Mouse (Mus musculus): ENCODE measurements around the gene Macrod1. TPM values are rescaled to one million over a fixed set of nuclear protein-coding genes. Genes with fewer than 3 reads are reported as not detected.

Macrod1 gene
- polyA plus RNA-seq, 1 experiment, result 13.4 TPM

DNA sequence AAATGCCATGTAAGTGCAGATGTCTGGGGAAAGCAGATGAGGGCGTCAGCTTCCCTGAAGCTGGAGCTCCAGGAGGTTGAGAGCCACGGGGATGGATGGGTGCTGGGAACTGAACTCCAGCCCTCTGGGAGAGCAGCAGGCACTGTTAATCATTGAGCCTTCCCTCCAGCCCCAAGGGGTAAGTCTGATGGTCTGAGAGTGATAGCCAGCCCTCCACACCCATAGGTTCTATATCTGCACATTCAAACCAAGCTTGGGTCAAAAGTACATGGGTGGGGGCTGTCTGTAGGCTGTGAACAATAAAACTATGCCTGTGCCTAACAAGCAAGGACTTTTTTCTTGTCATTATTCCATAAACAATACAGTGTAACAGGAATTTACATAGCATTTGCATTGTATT is 70.3 kb downstream of the Macrod1 start:
- H3K4me1 ChIP-seq (ENCODE audit: control insufficient read depth, insufficient read depth, insufficient read length), result peaks cover 8% of the 10 kb centered on the region; the same call in 1 of the 2 replicates
- H3K27me3 ChIP-seq (ENCODE audit: control insufficient read depth, insufficient read depth, low read length), result no peaks in the 10 kb centered on the region
- H3K27ac ChIP-seq (ENCODE audit: insufficient read depth, low read length), result no peak overlapping the region
- no peaks in the 10 kb centered on the region for H3K36me3 ChIP-seq (ENCODE audit: control insufficient read depth, insufficient read depth, low read length)
- no peak for DNase-seq (ENCODE audit: low read depth in 1 of 2, low spot score in 2 of 2)
- WGBS, result 84% methylated on average over 2 of the region's 2 CpGs
- TF ChIP-seq CTCF (IDR thresholded peaks at IDR 0.05; ENCODE audit: extremely low read depth, insufficient read depth, insufficient read length, insufficient replicate concordance) (no peak), POLR2A (IDR thresholded peaks at IDR 0.05; ENCODE audit: low read depth, low read length) (no peak)
- no peak overlapping the region for H3K4me3 ChIP-seq (ENCODE audit: extremely low read depth, insufficient read depth, insufficient read length)

GRCm38 (mm10) chr19:7128551-7129475 is 72.2 kb downstream of the Macrod1 start:
- H3K27me3 ChIP-seq (ENCODE audit: control insufficient read depth, insufficient read depth, low read length), result no peaks in the 10 kb centered on the region

DNA sequence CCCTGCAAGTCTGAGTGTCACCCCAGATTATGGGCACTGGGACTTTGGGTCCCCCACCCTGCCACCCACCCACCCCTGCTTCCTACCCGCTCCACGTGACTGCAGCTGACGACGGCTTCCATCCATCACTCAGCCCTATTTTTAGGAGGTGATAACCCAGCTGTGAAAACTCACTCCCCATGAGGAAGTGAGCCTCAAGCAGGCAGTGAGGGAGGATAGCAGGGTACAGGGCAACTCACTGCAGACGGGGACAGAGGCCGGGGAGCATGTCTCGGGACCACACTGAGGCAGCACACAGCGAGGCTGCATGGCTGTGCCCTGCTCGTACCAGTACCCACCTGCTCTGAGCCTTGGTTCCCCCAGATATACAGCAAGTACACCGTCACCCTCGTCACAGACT is 73.7 kb downstream of the Macrod1 start:
- Histone ChIP-seq H3K27me3 (ENCODE audit: control insufficient read depth, insufficient read depth, low read length) (no peaks in the 10 kb centered on the region), H3K36me3 (ENCODE audit: control insufficient read depth, insufficient read depth, low read length) (no peaks in the 10 kb centered on the region), H3K27ac (ENCODE audit: insufficient read depth, low read length) (no peak overlapping the region), H3K4me1 (ENCODE audit: control insufficient read depth, insufficient read depth, insufficient read length) (peaks cover 7% of the 10 kb centered on the region; the same call in 1 of the 2 replicates), H3K4me3 (ENCODE audit: extremely low read depth, insufficient read depth, insufficient read length) (no peak overlapping the region)
- 34% methylated on average over 11 of the region's 11 CpGs for WGBS
- TF ChIP-seq CTCF (IDR thresholded peaks at IDR 0.05; ENCODE audit: extremely low read depth, insufficient read depth, insufficient read length, insufficient replicate concordance), result no peak
- TF ChIP-seq POLR2A (IDR thresholded peaks at IDR 0.05; ENCODE audit: low read depth, low read length), result no peak
- peak in 1 of 2 experiments; percentile 9 for DNase-seq (ENCODE audit: low read depth in 1 of 2, low spot score in 2 of 2)

More at GRCm38 (mm10) chr19:7128551-7129475, 72.2 kb downstream of the Macrod1 start:
- no peaks in the 10 kb centered on the region; the same call in 1 of the 2 replicates for H3K4me1 ChIP-seq (ENCODE audit: control insufficient read depth, insufficient read depth, insufficient read length)
- no peak overlapping the region for H3K4me3 ChIP-seq (ENCODE audit: extremely low read depth, insufficient read depth, insufficient read length)
- no peak for TF ChIP-seq POLR2A (IDR thresholded peaks at IDR 0.05; ENCODE audit: low read depth, low read length)
- TF ChIP-seq CTCF (IDR thresholded peaks at IDR 0.05; ENCODE audit: extremely low read depth, insufficient read depth, insufficient read length, insufficient replicate concordance), result no peak
- no peak overlapping the region for H3K27ac ChIP-seq (ENCODE audit: insufficient read depth, low read length)
- DNase-seq (ENCODE audit: low read depth in 1 of 2, low spot score in 2 of 2), result no peak
- no peaks in the 10 kb centered on the region for H3K36me3 ChIP-seq (ENCODE audit: control insufficient read depth, insufficient read depth, low read length)
- WGBS, result 88% methylated on average over 19 of the region's 19 CpGs

DNA sequence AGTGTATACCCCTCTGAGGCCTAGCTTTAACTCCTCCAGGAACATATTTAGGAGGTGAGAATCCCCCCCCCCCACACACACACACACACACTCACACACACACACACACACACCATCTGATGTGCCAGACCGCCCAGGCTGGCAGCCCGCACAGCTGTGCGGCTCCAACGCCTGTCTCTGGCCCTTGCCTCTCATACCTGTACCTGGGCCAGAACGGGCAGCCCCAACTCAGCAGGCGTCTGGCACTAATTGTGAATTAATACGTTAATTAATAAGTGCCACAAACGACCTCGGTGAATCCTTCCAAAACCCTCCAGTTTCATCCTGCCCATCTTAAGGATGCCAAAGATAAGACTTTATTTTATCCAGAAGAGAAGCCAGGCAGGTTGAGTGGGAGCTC is 76.8 kb downstream of the Macrod1 start:
- no peak for DNase-seq (ENCODE audit: low read depth in 1 of 2, low spot score in 2 of 2)
- H3K4me1 ChIP-seq (ENCODE audit: control insufficient read depth, insufficient read depth, insufficient read length), result peaks cover 11% of the 10 kb centered on the region; the same call in 1 of the 2 replicates
- WGBS, result 94% methylated on average over 9 of the region's 9 CpGs
- H3K27ac ChIP-seq (ENCODE audit: insufficient read depth, low read length), result no peak overlapping the region
- no peaks in the 10 kb centered on the region for H3K36me3 ChIP-seq (ENCODE audit: control insufficient read depth, insufficient read depth, low read length)
- H3K4me3 ChIP-seq (ENCODE audit: extremely low read depth, insufficient read depth, insufficient read length), result no peak overlapping the region
- H3K27me3 ChIP-seq (ENCODE audit: control insufficient read depth, insufficient read depth, low read length), result no peaks in the 10 kb centered on the region
- no peak for TF ChIP-seq POLR2A (IDR thresholded peaks at IDR 0.05; ENCODE audit: low read depth, low read length)
- no peak for TF ChIP-seq CTCF (IDR thresholded peaks at IDR 0.05; ENCODE audit: extremely low read depth, insufficient read depth, insufficient read length, insufficient replicate concordance)

DNA sequence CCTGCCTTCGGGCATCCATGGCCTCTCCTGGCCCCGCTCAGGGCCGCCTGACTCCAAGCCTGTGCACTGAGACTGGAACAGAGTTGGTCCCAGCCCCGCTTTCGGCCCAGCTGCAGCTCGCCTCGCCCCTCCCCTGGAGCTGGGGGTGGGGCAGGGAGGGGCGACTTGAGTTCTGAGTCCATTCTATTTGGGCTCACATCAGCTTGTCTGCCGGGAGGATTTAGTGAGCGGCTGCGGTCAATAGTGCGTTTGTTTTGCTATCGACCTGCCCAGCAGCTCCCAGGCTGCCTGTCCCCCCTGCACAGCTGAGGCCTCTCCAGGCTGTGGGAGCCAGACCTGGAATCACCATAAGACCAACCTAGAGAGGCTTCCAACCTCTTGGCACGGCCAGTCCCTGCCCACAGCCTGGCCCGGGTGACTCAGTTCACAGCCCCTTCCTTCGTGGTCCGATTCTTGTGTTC is 78.1 kb downstream of the Macrod1 start:
- no peak overlapping the region for H3K4me3 ChIP-seq (ENCODE audit: extremely low read depth, insufficient read depth, insufficient read length)
- H3K27me3 ChIP-seq (ENCODE audit: control insufficient read depth, insufficient read depth, low read length), result no peaks in the 10 kb centered on the region
- H3K4me1 ChIP-seq (ENCODE audit: control insufficient read depth, insufficient read depth, insufficient read length), result peaks cover 11% of the 10 kb centered on the region; the same call in 1 of the 2 replicates
- no peak for DNase-seq (ENCODE audit: low read depth in 1 of 2, low spot score in 2 of 2)
- H3K27ac ChIP-seq (ENCODE audit: insufficient read depth, low read length), result 0 out of 2 replicates have a peak overlapping the region, but pooled peaks have one; percentile 4
- WGBS, result 85% methylated on average over 17 of the region's 17 CpGs
- no peaks in the 10 kb centered on the region for H3K36me3 ChIP-seq (ENCODE audit: control insufficient read depth, insufficient read depth, low read length)
- no peak for TF ChIP-seq POLR2A (IDR thresholded peaks at IDR 0.05; ENCODE audit: low read depth, low read length)
- TF ChIP-seq CTCF (IDR thresholded peaks at IDR 0.05; ENCODE audit: extremely low read depth, insufficient read depth, insufficient read length, insufficient replicate concordance), result no peak

DNA sequence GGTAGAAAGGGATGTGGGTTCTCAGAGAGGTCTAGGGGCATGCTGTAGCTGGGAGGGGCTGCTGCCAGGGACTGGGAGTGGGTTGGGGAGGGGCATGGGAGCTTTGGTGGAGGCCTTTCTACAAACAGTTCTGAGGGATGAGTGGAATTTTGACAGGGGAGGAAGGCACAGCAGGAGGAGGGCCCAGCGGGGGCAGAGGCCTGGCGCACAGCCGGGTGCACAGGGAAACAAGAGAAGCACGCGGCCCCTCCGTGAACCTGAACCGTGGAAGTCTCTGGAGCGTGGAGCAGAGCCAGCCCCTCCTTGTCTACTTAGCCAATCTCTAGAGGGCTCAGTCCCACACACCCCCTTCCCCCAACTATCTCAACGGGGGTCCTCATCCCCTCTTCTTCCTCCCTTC is 78.9 kb downstream of the Macrod1 start:
- Histone ChIP-seq H3K4me1 (ENCODE audit: control insufficient read depth, insufficient read depth, insufficient read length) (peaks cover 11% of the 10 kb centered on the region; the same call in 1 of the 2 replicates), H3K27me3 (ENCODE audit: control insufficient read depth, insufficient read depth, low read length) (no peaks in the 10 kb centered on the region), H3K36me3 (ENCODE audit: control insufficient read depth, insufficient read depth, low read length) (no peaks in the 10 kb centered on the region), H3K27ac (ENCODE audit: insufficient read depth, low read length) (no peak overlapping the region), H3K4me3 (ENCODE audit: extremely low read depth, insufficient read depth, insufficient read length) (no peak overlapping the region)
- WGBS, result 47% methylated on average over 9 of the region's 9 CpGs
- no peak for DNase-seq (ENCODE audit: low read depth in 1 of 2, low spot score in 2 of 2)
- TF ChIP-seq POLR2A (IDR thresholded peaks at IDR 0.05; ENCODE audit: low read depth, low read length), result no peak
- no peak for TF ChIP-seq CTCF (IDR thresholded peaks at IDR 0.05; ENCODE audit: extremely low read depth, insufficient read depth, insufficient read length, insufficient replicate concordance)

Measured in spleen, adult 2 months (tissue).